9 mouse cellular contexts compared by ENCODE assay signal in genomic region chr19:38587559-38587958, GRCm38 (mm10).
DNase-seq lines count a peak whose midpoint lies in the region; ATAC-seq and TF ChIP-seq lines count a peak whose summit lies in the region.
"Had no signal": no experiment of that assay in that cellular context is flagged by ENCODE, and none has a peak within 500 bp of the region (broad histone marks: within the 10 kb centered on the region; RNA-seq: fewer than 3 reads in every experiment).

No protein-coding gene starts in this region.

- TF ChIP-seq CTCF in lung, embryonic 14.5 days (IDR thresholded peaks at IDR 0.05; ENCODE audit: low read depth) = no peak
- TF ChIP-seq CTCF in liver, postnatal 0 days (IDR thresholded peaks at IDR 0.05; ENCODE audit: low read depth) = no peak

- H3K4me2 ChIP-seq in forebrain, embryonic 11.5 days (ENCODE audit: low read depth, low read length, severe bottlenecking) = no peak overlapping the region
- no peak overlapping the region for H3K4me2 ChIP-seq in forebrain, embryonic 12.5 days
- no peak overlapping the region for H3K4me2 ChIP-seq in lung, embryonic 14.5 days
- H3K4me2 ChIP-seq in limb, embryonic 15.5 days = no peak overlapping the region
- H3K4me2 ChIP-seq in liver, postnatal 0 days (ENCODE audit: low read depth, low read length) = no peak overlapping the region
- H3K4me2 ChIP-seq: liver, embryonic 13.5 days had no signal

- no peaks in the 10 kb centered on the region for H3K36me3 ChIP-seq in forebrain, embryonic 11.5 days (ENCODE audit: control insufficient read depth, insufficient read depth, low read length)
- no peaks in the 10 kb centered on the region for H3K36me3 ChIP-seq in forebrain, embryonic 12.5 days (replicated peaks)
- no peaks in the 10 kb centered on the region for H3K36me3 ChIP-seq in lung, embryonic 14.5 days (ENCODE audit: insufficient read depth)
- no peaks in the 10 kb centered on the region for H3K36me3 ChIP-seq in limb, embryonic 15.5 days
- H3K36me3 ChIP-seq in liver, postnatal 0 days (replicated peaks; ENCODE audit: insufficient read depth, low read length) = no peaks in the 10 kb centered on the region
- H3K36me3 ChIP-seq: liver, embryonic 13.5 days had no signal

- H3K27ac ChIP-seq in forebrain, embryonic 11.5 days (ENCODE audit: low read depth, low read length) = no peak overlapping the region
- no peak overlapping the region for H3K27ac ChIP-seq in forebrain, embryonic 12.5 days
- H3K27ac ChIP-seq in lung, embryonic 14.5 days (ENCODE audit: low read depth) = no peak overlapping the region
- H3K27ac ChIP-seq in limb, embryonic 15.5 days = peak overlapping the region; percentile 72
- no peak overlapping the region for H3K27ac ChIP-seq in liver, postnatal 0 days (ENCODE audit: low read depth)
- H3K27ac ChIP-seq: liver, embryonic 13.5 days had no signal

- H3K9ac ChIP-seq in forebrain, embryonic 11.5 days (ENCODE audit: low read length) = no peak overlapping the region
- H3K9ac ChIP-seq in forebrain, embryonic 12.5 days = no peak overlapping the region
- no peak overlapping the region for H3K9ac ChIP-seq in lung, embryonic 14.5 days
- H3K9ac ChIP-seq in limb, embryonic 15.5 days = no peak overlapping the region
- no peak overlapping the region for H3K9ac ChIP-seq in liver, postnatal 0 days (replicated peaks)
- H3K9ac ChIP-seq: liver, embryonic 13.5 days had no signal

- TF ChIP-seq EP300 in liver, postnatal 0 days (IDR thresholded peaks at IDR 0.05; ENCODE audit: low read depth) = no peak

- no peaks in the 10 kb centered on the region for H3K4me1 ChIP-seq in forebrain, embryonic 11.5 days (replicated peaks; ENCODE audit: control insufficient read depth, insufficient read depth, low read length)
- H3K4me1 ChIP-seq in forebrain, embryonic 12.5 days = peaks cover 3% of the 10 kb centered on the region; the same call in 1 of the 2 replicates
- peaks cover 13% of the 10 kb centered on the region for H3K4me1 ChIP-seq in lung, embryonic 14.5 days (ENCODE audit: insufficient read depth)
- peaks cover 26% of the 10 kb centered on the region for H3K4me1 ChIP-seq in limb, embryonic 15.5 days
- no peaks in the 10 kb centered on the region for H3K4me1 ChIP-seq in liver, postnatal 0 days (ENCODE audit: insufficient read depth)
- H3K4me1 ChIP-seq: liver, embryonic 13.5 days had no signal

- DNase-seq in forebrain, embryonic 11.5 days (ENCODE audit: low spot score) = peak; percentile 42
- DNase-seq in lung, embryonic 14.5 days = peak; percentile 84
- DNase-seq in lung, postnatal 4 days = no peak
- no peak for DNase-seq in embryo, embryonic 9.5 days (ENCODE audit: extremely low spot score)
- no peak for DNase-seq in liver, postnatal 0 days
- DNase-seq: liver, embryonic 13.5 days had no signal

- H3K9me3 ChIP-seq in forebrain, embryonic 11.5 days (ENCODE audit: control insufficient read depth, low read length) = no peaks in the 10 kb centered on the region
- H3K9me3 ChIP-seq in forebrain, embryonic 12.5 days = no peaks in the 10 kb centered on the region
- no peaks in the 10 kb centered on the region for H3K9me3 ChIP-seq in lung, embryonic 14.5 days (ENCODE audit: low read depth, low read length)
- H3K9me3 ChIP-seq in limb, embryonic 15.5 days = no peaks in the 10 kb centered on the region
- no peaks in the 10 kb centered on the region for H3K9me3 ChIP-seq in liver, postnatal 0 days (ENCODE audit: low read length)
- H3K9me3 ChIP-seq: liver, embryonic 13.5 days had no signal

- H3K4me3 ChIP-seq in forebrain, embryonic 11.5 days (ENCODE audit: low read depth, low read length) = no peak overlapping the region
- no peak overlapping the region for H3K4me3 ChIP-seq in forebrain, embryonic 12.5 days (replicated peaks)
- no peak overlapping the region for H3K4me3 ChIP-seq in lung, embryonic 14.5 days (ENCODE audit: low read depth, low read length)
- H3K4me3 ChIP-seq in limb, embryonic 15.5 days = no peak overlapping the region
- H3K4me3 ChIP-seq in liver, postnatal 0 days (ENCODE audit: low read depth, low read length) = no peak overlapping the region
- H3K4me3 ChIP-seq: liver, embryonic 13.5 days had no signal

- 81% methylated on average over 5 of the region's 5 CpGs for WGBS in forebrain, embryonic 11.5 days
- WGBS in forebrain, embryonic 12.5 days = 70% methylated on average over 5 of the region's 5 CpGs
- WGBS in lung, embryonic 14.5 days = 25% methylated on average over 5 of the region's 5 CpGs
- 21% methylated on average over 5 of the region's 5 CpGs for WGBS in limb, embryonic 15.5 days
- WGBS in liver, postnatal 0 days (ENCODE audit: insufficient replicate concordance) = 30% methylated on average over 5 of the region's 5 CpGs

- ATAC-seq in forebrain, embryonic 11.5 days (replicated peaks; ENCODE audit: low FRiP score) = no peak
- no peak for ATAC-seq in forebrain, embryonic 12.5 days (ENCODE audit: low FRiP score)
- peak; percentile 42; the same call in 1 of the 2 replicates for ATAC-seq in lung, embryonic 14.5 days (ENCODE audit: insufficient read depth)
- peak; percentile 25; the same call in 1 of the 2 replicates for ATAC-seq in granulocyte monocyte progenitor cell, adult 5-6 weeks (replicated peaks; ENCODE audit: poor library complexity, severe bottlenecking)
- ATAC-seq in limb, embryonic 15.5 days (ENCODE audit: insufficient number of reproducible peaks, low FRiP score, low TSS enrichment, low read depth) = peak; percentile 78; the same call in 1 of the 2 replicates
- no peak for ATAC-seq in liver, postnatal 0 days

- H3K27me3 ChIP-seq in forebrain, embryonic 11.5 days (ENCODE audit: control insufficient read depth, insufficient read depth, low read length) = no peaks in the 10 kb centered on the region
- no peaks in the 10 kb centered on the region for H3K27me3 ChIP-seq in forebrain, embryonic 12.5 days
- H3K27me3 ChIP-seq in lung, embryonic 14.5 days (ENCODE audit: insufficient read depth, low read length) = no peaks in the 10 kb centered on the region
- no peaks in the 10 kb centered on the region for H3K27me3 ChIP-seq in limb, embryonic 15.5 days
- no peaks in the 10 kb centered on the region for H3K27me3 ChIP-seq in liver, postnatal 0 days (ENCODE audit: insufficient read depth, low read length)
- H3K27me3 ChIP-seq: liver, embryonic 13.5 days had no signal

Comparison
In these comparisons a context has a peak if more than half of its experiments do, and no peak if none do; other contexts are left out.
1. DNase-seq: peak in forebrain, embryonic 11.5 days (single experiment) and lung, embryonic 14.5 days (single experiment); none in lung, postnatal 4 days (0 of 2), embryo, embryonic 9.5 days (single experiment) and liver, postnatal 0 days (single experiment).
2. ATAC-seq: peak in lung, embryonic 14.5 days (single experiment), granulocyte monocyte progenitor cell, adult 5-6 weeks (single experiment) and limb, embryonic 15.5 days (single experiment); none in forebrain, embryonic 11.5 days (single experiment), forebrain, embryonic 12.5 days (single experiment) and liver, postnatal 0 days (single experiment).